ENCODE assay signal across 26 mouse cellular contexts in genomic region chr12:59411491-59411890, GRCm38 (mm10).
A peak's percentile ranks its signal among the peaks of the same experiment; 100 is the strongest.
DNase-seq lines count a peak whose midpoint lies in the region; ATAC-seq and TF ChIP-seq lines count a peak whose summit lies in the region.
"Had no signal": no experiment of that assay in that cellular context is flagged by ENCODE, and none has a peak within 500 bp of the region (broad histone marks: within the 10 kb centered on the region; RNA-seq: fewer than 3 reads in every experiment).

No protein-coding gene starts in this region.

- H3K4me1 ChIP-seq in kidney, postnatal 0 days (replicated peaks; ENCODE audit: insufficient read depth, low read length), result no peaks in the 10 kb centered on the region
- no peaks in the 10 kb centered on the region for H3K4me1 ChIP-seq in embryonic facial prominence, embryonic 10.5 days
- H3K4me1 ChIP-seq: embryonic facial prominence, embryonic 13.5 days; embryonic facial prominence, embryonic 15.5 days; forebrain, embryonic 10.5 days; forebrain, embryonic 12.5 days had no signal

- H3K27me3 ChIP-seq in kidney, postnatal 0 days (ENCODE audit: insufficient read depth, low read length), result no peaks in the 10 kb centered on the region
- no peaks in the 10 kb centered on the region for H3K27me3 ChIP-seq in embryonic facial prominence, embryonic 10.5 days (replicated peaks; ENCODE audit: low read depth, poor library complexity, severe bottlenecking)
- H3K27me3 ChIP-seq: CH12.LX; embryonic facial prominence, embryonic 13.5 days; embryonic facial prominence, embryonic 15.5 days; forebrain, embryonic 12.5 days had no signal

- no peak overlapping the region for H3K4me2 ChIP-seq in kidney, postnatal 0 days (ENCODE audit: low read length)
- H3K4me2 ChIP-seq: embryonic facial prominence, embryonic 13.5 days; embryonic facial prominence, embryonic 15.5 days; forebrain, embryonic 12.5 days had no signal

- no peak for TF ChIP-seq CTCF in kidney, postnatal 0 days (IDR thresholded peaks at IDR 0.05; ENCODE audit: low read depth)

- intact Hi-C loops in heart, postnatal 10 days (cut with DNase I), result no loop called here

- 31% methylated on average over 1 of the region's 1 CpGs for WGBS in kidney, postnatal 0 days
- WGBS in embryonic facial prominence, embryonic 10.5 days, result 26% methylated on average over 1 of the region's 1 CpGs

- DNase-seq in kidney, postnatal 0 days (ENCODE audit: low spot score), result peak; percentile 40
- DNase-seq in kidney, postnatal 10 days, result no peak
- peak; percentile 83 for DNase-seq in Muller cell, postnatal 12 days (ENCODE audit: inconsistent ontology term)
- DNase-seq in mesoderm, embryonic 11.5 days (ENCODE audit: low read depth, low spot score), result peak; percentile 5
- peak; percentile 70 for DNase-seq in retina, postnatal 1 day
- no peak for DNase-seq in heart, postnatal 10 days
- no peak for DNase-seq in embryonic facial prominence, embryonic 10.5 days (ENCODE audit: low spot score)
- DNase-seq: adrenal gland, adult 2 months; adrenal gland, postnatal 10 days; adrenal gland, postnatal 25 days; B cell, adult 2 months; cerebellum, adult 11-12 months; cerebellum, adult 2 months; cerebellum, adult 9-10 months; cerebellum, postnatal 10 days; cerebellum, postnatal 25 days had no signal

- no peaks in the 10 kb centered on the region for H3K36me3 ChIP-seq in kidney, postnatal 0 days (ENCODE audit: insufficient read depth, low read length)
- no peaks in the 10 kb centered on the region for H3K36me3 ChIP-seq in embryonic facial prominence, embryonic 10.5 days (replicated peaks)
- H3K36me3 ChIP-seq: embryonic facial prominence, embryonic 13.5 days; embryonic facial prominence, embryonic 15.5 days; forebrain, embryonic 10.5 days; forebrain, embryonic 12.5 days; G1E had no signal

- no peak overlapping the region for H3K9ac ChIP-seq in kidney, postnatal 0 days (ENCODE audit: low read depth, low read length)
- H3K9ac ChIP-seq: embryonic facial prominence, embryonic 13.5 days; embryonic facial prominence, embryonic 15.5 days; forebrain, embryonic 12.5 days had no signal

- no peak overlapping the region for H3K4me3 ChIP-seq in kidney, postnatal 0 days (replicated peaks; ENCODE audit: low read depth, low read length)
- H3K4me3 ChIP-seq in embryonic facial prominence, embryonic 10.5 days, result no peak overlapping the region
- H3K4me3 ChIP-seq: embryonic facial prominence, embryonic 13.5 days; embryonic facial prominence, embryonic 15.5 days; erythroblast, embryonic 14.5 days; forebrain, embryonic 10.5 days; forebrain, embryonic 12.5 days had no signal

- ATAC-seq in kidney, postnatal 0 days (replicated peaks; ENCODE audit: low FRiP score, low read depth), result no peak
- ATAC-seq: CD4-positive, CD25-positive, alpha-beta regulatory T cell, adult 4 months; forebrain, embryonic 14.5 days; forebrain, embryonic 16.5 days had no signal

- no peaks in the 10 kb centered on the region for H3K9me3 ChIP-seq in kidney, postnatal 0 days (replicated peaks; ENCODE audit: low read length)
- no peaks in the 10 kb centered on the region for H3K9me3 ChIP-seq in embryonic facial prominence, embryonic 10.5 days
- H3K9me3 ChIP-seq: embryonic facial prominence, embryonic 13.5 days; embryonic facial prominence, embryonic 15.5 days; forebrain, embryonic 10.5 days; forebrain, embryonic 12.5 days; G1E had no signal

- H3K27ac ChIP-seq in kidney, postnatal 0 days, result no peak overlapping the region
- H3K27ac ChIP-seq in embryonic facial prominence, embryonic 10.5 days (replicated peaks), result no peak overlapping the region
- H3K27ac ChIP-seq: embryonic facial prominence, embryonic 13.5 days; embryonic facial prominence, embryonic 15.5 days; forebrain, embryonic 10.5 days; forebrain, embryonic 12.5 days had no signal

Comparison
In these comparisons a context has a peak if more than half of its experiments do, and no peak if none do; other contexts are left out.
1. DNase-seq: peak in kidney, postnatal 0 days (single experiment), Muller cell, postnatal 12 days (single experiment), mesoderm, embryonic 11.5 days (single experiment) and retina, postnatal 1 day (single experiment); none in kidney, postnatal 10 days (single experiment), heart, postnatal 10 days (0 of 2) and embryonic facial prominence, embryonic 10.5 days (single experiment).